Mouse (Mus musculus) kidney, embryonic 14.5 days (tissue): Measurements from ENCODE around the gene Naf1. TPM values are rescaled to one million over a fixed set of nuclear protein-coding genes. Genes with fewer than 3 reads are reported as not detected.

Source experiments
- ATAC-seq: fragments of 200-750 bp; cut with Nextera tagmentation; 2 replicates; pipeline ENCODE4 v1.8.0; 2017; ENCODE audit warnings: moderate number of reproducible peaks, mild to moderate bottlenecking, moderate TSS enrichment, moderate library complexity; ENCODE audit not compliant: low FRiP score, low TSS enrichment
- H3K27ac ChIP-seq: fragments of 300-500 bp; sonication (generic); 2 replicates; pipeline ENCODE4 v1.5.1; 2014; ENCODE audit warnings: low read depth, mild to moderate bottlenecking, low read length, moderate library complexity, mixed read lengths
- H3K27me3 ChIP-seq: fragments of 300-500 bp; sonication (generic); 2 replicates; pipeline ENCODE4 v1.6.1; 2014; ENCODE audit warnings: mild to moderate bottlenecking, low read length; ENCODE audit not compliant: control insufficient read depth, insufficient read depth
- H3K36me3 ChIP-seq: fragments of 300-500 bp; sonication (generic); 2 replicates; pipeline ENCODE4 v1.6.1; 2014; ENCODE audit warnings: low read length, mixed read lengths; ENCODE audit not compliant: control insufficient read depth, insufficient read depth
- H3K4me1 ChIP-seq: fragments of 300-500 bp; sonication (generic); 2 replicates; pipeline ENCODE4 v1.6.1; 2014; ENCODE audit warnings: low read length, mixed read lengths; ENCODE audit not compliant: control insufficient read depth, insufficient read depth
- H3K4me2 ChIP-seq: fragments of 300-500 bp; sonication (generic); replicated peaks from 2 replicates; pipeline ENCODE4 v1.6.1; 2014; ENCODE audit warnings: low read depth, mild to moderate bottlenecking, low read length
- H3K4me3 ChIP-seq: fragments of 300-500 bp; sonication (generic); 2 replicates; pipeline ENCODE4 v1.5.1; 2014; ENCODE audit warnings: mild to moderate bottlenecking, low read length
- H3K9ac ChIP-seq: fragments of 300-500 bp; sonication (generic); 2 replicates; pipeline ENCODE4 v1.6.1; 2014; ENCODE audit warnings: low read depth, mild to moderate bottlenecking, low read length, moderate library complexity
- H3K9me3 ChIP-seq: fragments of 300-500 bp; sonication (generic); 2 replicates; pipeline ENCODE4 v1.6.1; 2016; ENCODE audit warnings: low read length; ENCODE audit not compliant: control insufficient read depth
- WGBS: fragments of 180-500 bp; shearing (Covaris S2); extraction: QIAGEN DNeasy Blood & Tissue Kit; methylation state at CpG from one replicate; pipeline ENCODE4 v1.1.7; 2014; 5-methylcytosine and 5-hydroxymethylcytosine counted together
- polyA plus RNA-seq: library from polyadenylated mRNA; unstranded; fragments of >200 nt; fragmentation: Nextera tagmentation; extraction: Ambion mirVana; gene quantifications from 2 replicates; pipeline ENCODE4 v1.2.1, GENCODE M21; 2014

The Naf1 gene
- polyA plus RNA-seq = 6.1 and 8.3 TPM in 2 replicates

DNA sequence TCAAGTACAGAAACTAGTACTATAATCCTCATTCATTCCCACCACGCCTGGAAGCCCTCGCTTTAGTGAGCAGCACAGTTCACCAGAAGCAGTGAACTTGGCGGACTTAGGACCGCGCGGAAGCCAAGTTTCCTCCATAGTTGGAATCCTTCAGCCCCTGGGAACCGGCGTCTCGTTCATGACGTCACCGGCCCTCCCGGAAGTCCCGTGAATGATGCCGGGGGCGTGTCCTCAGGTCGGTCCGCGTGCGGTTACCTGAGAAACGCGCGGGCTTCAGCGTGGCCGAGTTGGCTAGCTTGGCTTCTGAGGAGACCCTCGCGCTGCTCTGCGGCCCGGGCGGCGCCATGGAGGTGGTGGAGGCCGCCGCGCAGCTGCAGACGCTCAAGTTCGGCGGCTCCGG, at the start of gene Naf1:
Gene Naf1, plus strand, starts transcription at position 195 of the 400 bp plus-strand sequence.
- no peaks in the 10 kb centered on the region for H3K27me3 ChIP-seq
- peak within 1 kb of the TSS; percentile 77; the same call in 1 of the 2 replicates for H3K27ac ChIP-seq
- no peaks in the 10 kb centered on the region for H3K36me3 ChIP-seq
- peak within 1 kb of the TSS; percentile 82 for H3K9ac ChIP-seq
- WGBS = under 1% methylated on average over 31 of the region's 37 CpGs
- peak; percentile 98 for ATAC-seq
- peak within 1 kb of the TSS; percentile 78 for H3K4me3 ChIP-seq
- peaks cover 6% of the 10 kb centered on the region; the same call in 1 of the 2 replicates for H3K4me1 ChIP-seq
- H3K9me3 ChIP-seq = no peaks in the 10 kb centered on the region
- H3K4me2 ChIP-seq = peak within 1 kb of the TSS; percentile 70

GRCm38 (mm10) chr8:66860921-66861588, 1.0 kb downstream of the Naf1 start:
- peak overlapping the region; percentile 78 for H3K4me3 ChIP-seq
- ATAC-seq = peak; percentile 82
- H3K4me2 ChIP-seq = peak overlapping the region; percentile 70
- peaks cover 6% of the 10 kb centered on the region; the same call in 1 of the 2 replicates for H3K4me1 ChIP-seq
- H3K9me3 ChIP-seq = no peaks in the 10 kb centered on the region
- H3K27me3 ChIP-seq = no peaks in the 10 kb centered on the region
- H3K27ac ChIP-seq = no peak overlapping the region
- H3K9ac ChIP-seq = peak overlapping the region; percentile 82
- no peaks in the 10 kb centered on the region for H3K36me3 ChIP-seq
- under 1% methylated on average over 46 of the region's 46 CpGs for WGBS

DNA sequence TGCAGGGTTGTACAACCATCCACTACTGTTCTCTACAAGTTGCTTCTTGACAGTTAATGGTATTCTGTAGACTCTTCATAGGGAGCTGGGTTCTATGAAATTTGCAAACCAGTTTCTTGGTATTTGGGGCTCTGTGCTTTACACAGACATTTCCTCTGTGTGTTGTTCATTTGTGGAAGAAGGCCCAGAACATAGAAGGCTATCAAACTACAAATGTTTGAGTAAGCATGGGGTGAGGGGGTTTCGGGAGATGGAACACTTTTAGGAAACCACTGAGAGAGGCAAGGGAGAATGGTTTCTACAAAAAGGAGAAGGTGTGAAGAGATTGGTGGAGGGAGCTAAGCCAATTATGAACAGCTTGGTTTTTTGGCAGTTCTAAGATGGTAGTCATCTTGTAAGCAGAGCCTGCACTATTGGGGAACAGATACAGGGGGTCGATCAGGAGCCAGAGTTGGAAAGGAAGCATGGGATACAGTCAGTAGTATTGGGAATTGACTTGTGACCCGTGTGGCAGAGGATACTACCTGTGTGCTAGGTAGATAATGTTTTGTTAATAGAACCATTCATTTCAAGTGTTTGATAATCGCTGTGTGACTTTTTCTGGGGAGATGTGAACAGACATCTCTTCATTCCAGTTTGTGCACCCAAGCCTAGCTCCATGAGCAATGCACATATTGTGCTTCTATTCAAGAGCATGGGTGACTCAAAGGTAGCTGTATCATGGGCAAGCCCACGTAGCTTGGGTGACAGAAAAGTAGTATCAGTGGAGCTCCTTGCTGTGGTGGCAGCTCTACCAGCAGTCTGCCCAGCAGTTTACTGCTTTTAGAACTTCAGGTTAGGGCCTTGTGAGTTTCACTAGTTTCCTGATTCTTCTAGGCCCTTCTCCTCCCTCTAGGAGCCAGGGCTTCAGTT, 1.8 kb downstream of the Naf1 start:
- H3K4me3 ChIP-seq = peak overlapping the region; percentile 78
- no peak for ATAC-seq
- WGBS = 63% methylated on average over 5 of the region's 5 CpGs
- no peak overlapping the region for H3K27ac ChIP-seq
- H3K36me3 ChIP-seq = no peaks in the 10 kb centered on the region
- H3K9me3 ChIP-seq = no peaks in the 10 kb centered on the region
- H3K4me2 ChIP-seq = peak overlapping the region; percentile 70
- no peaks in the 10 kb centered on the region for H3K27me3 ChIP-seq
- H3K4me1 ChIP-seq = peaks cover 6% of the 10 kb centered on the region; the same call in 1 of the 2 replicates
- peak overlapping the region; percentile 24; the same call in 1 of the 2 replicates for H3K9ac ChIP-seq

- 97% methylated on average over 3 of the region's 3 CpGs for WGBS
- peaks cover 6% of the 10 kb centered on the region; the same call in 1 of the 2 replicates for H3K4me1 ChIP-seq
- no peak overlapping the region for H3K9ac ChIP-seq
- H3K4me2 ChIP-seq = no peak overlapping the region
- no peaks in the 10 kb centered on the region for H3K27me3 ChIP-seq
- no peak overlapping the region for H3K4me3 ChIP-seq
- no peaks in the 10 kb centered on the region for H3K36me3 ChIP-seq
- H3K27ac ChIP-seq = no peak overlapping the region
- ATAC-seq = no peak
- H3K9me3 ChIP-seq = no peaks in the 10 kb centered on the region
Observed at GRCm38 (mm10) chr8:66863761-66864160, 3.7 kb downstream of the Naf1 start.

- no peak for ATAC-seq
- WGBS = 55% methylated on average over 1 of the region's 1 CpGs
Observed at GRCm38 (mm10) chr8:66865120-66865519, 5.1 kb downstream of the Naf1 start.

GRCm38 (mm10) chr8:66867679-66868078, 7.7 kb downstream of the Naf1 start:
- H3K9ac ChIP-seq = no peak overlapping the region
- H3K27me3 ChIP-seq = no peaks in the 10 kb centered on the region
- H3K4me2 ChIP-seq = no peak overlapping the region
- ATAC-seq = no peak
- H3K27ac ChIP-seq = no peak overlapping the region
- peaks cover 3% of the 10 kb centered on the region; the same call in 1 of the 2 replicates for H3K4me1 ChIP-seq
- no peak overlapping the region for H3K4me3 ChIP-seq
- H3K9me3 ChIP-seq = no peaks in the 10 kb centered on the region
- WGBS = 50% methylated on average over 3 of the region's 3 CpGs
- H3K36me3 ChIP-seq = no peaks in the 10 kb centered on the region

More at GRCm38 (mm10) chr8:66865120-66865519, 5.1 kb downstream of the Naf1 start:
- Histone ChIP-seq H3K36me3 (no peaks in the 10 kb centered on the region), H3K9me3 (no peaks in the 10 kb centered on the region), H3K27me3 (no peaks in the 10 kb centered on the region), H3K4me2 (no peak overlapping the region), H3K4me1 (peaks cover 6% of the 10 kb centered on the region; the same call in 1 of the 2 replicates), H3K27ac (no peak overlapping the region), H3K9ac (no peak overlapping the region), H3K4me3 (no peak overlapping the region)

DNA sequence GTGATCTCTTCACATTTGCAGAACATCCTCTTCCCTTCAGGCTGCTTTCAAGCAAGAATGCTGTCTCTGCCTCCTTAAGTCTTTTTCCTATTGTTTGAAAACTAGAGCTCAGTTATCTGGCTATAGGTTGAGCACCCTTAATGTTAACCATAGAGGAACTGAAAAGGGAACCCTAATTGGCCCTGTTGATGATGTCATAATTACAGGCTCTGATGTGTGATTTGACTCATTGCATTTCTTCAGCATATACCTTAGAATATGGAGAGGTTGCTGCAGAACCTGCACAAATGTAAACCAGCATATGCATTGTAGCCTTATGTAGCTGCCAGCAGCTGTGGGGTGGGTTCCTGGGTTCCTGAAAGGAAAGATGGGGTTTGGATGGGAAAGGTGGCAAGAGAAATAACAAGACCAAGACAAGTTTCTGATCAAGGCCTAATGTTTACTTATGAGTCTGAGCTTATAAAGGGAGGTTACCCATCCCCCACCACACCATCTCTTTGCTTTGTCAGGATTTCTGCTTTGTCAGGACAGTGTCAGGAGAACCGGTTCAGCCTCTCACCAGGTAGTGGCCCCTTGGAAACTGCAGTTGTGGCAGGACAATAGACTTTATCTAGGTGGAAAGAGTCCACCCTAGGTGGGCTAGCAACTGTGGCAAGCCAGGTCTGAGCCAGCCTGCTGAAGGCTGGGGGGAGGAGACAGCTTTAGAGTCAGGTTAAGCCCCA, 9.4 kb downstream of the Naf1 start:
- ATAC-seq = no peak
- no peak overlapping the region for H3K4me2 ChIP-seq
- H3K4me3 ChIP-seq = no peak overlapping the region

GRCm38 (mm10) chr8:66883866-66884265, 23.8 kb downstream of the Naf1 start:
- no peaks in the 10 kb centered on the region for H3K9me3 ChIP-seq
- no peak overlapping the region for H3K4me3 ChIP-seq
- no peaks in the 10 kb centered on the region for H3K27me3 ChIP-seq
- no peaks in the 10 kb centered on the region for H3K4me1 ChIP-seq
- no peak overlapping the region for H3K27ac ChIP-seq
- WGBS = 76% methylated on average over 1 of the region's 1 CpGs
- no peak overlapping the region for H3K4me2 ChIP-seq
- no peak for ATAC-seq
- H3K36me3 ChIP-seq = peaks cover 12% of the 10 kb centered on the region; the same call in 1 of the 2 replicates
- H3K9ac ChIP-seq = no peak overlapping the region

More for the DNA sequence above, 9.4 kb downstream of the Naf1 start:
- Histone ChIP-seq H3K9me3 (no peaks in the 10 kb centered on the region), H3K4me1 (no peaks in the 10 kb centered on the region), H3K36me3 (no peaks in the 10 kb centered on the region), H3K27ac (no peak overlapping the region), H3K27me3 (no peaks in the 10 kb centered on the region), H3K9ac (no peak overlapping the region)
- 31% methylated on average over 1 of the region's 1 CpGs for WGBS
